Mouse (Mus musculus) heart, adult 2 months (tissue): ENCODE measurements around the gene Helq.

Experiments used
- CTCF ChIP-seq: fragments of 200-600 bp; IDR thresholded peaks from 2 replicates; pipeline ENCODE4 v1.8.1; 2022; ENCODE audit warnings: antibody characterized with exemption, mild to moderate bottlenecking, moderate library complexity
- POLR2A ChIP-seq: fragments of 200-500 bp; IDR thresholded peaks from 2 replicates; pipeline ENCODE4 v1.6.1; 2011; ENCODE audit warnings: mild to moderate bottlenecking, low read depth, low read length, control low read depth; ENCODE audit not compliant: insufficient read depth

- no peak for TF ChIP-seq CTCF
- no peak for TF ChIP-seq POLR2A
Measured at GRCm38 (mm10) chr5:100792261-100792660, 6.1 kb downstream of the Helq start.
